Mouse (Mus musculus) layer of hippocampus, postnatal 36 days (tissue): ENCODE measurements around the gene Rnf157. TPM values are rescaled to one million over a fixed set of nuclear protein-coding genes. Genes with fewer than 3 reads are reported as not detected.
"Not testable (repeated sequence)": the region's sequence is repeated elsewhere in the genome, so short reads cannot be mapped to it uniquely, and the experiment has no call there.

Experiments used
- DNase-seq, 2 experiments: peaks; one replicate each; pipeline ENCODE4 v3.0.0; 2022
- total RNA-seq, 2 experiments: library from RNA; stranded (reverse); gene quantifications; 2 replicates each; pipeline ENCODE4 v1.2.3; 2021

Rnf157 gene
- total RNA-seq, 2 experiments from 2014 or later: 212 to 247 TPM

DNA sequence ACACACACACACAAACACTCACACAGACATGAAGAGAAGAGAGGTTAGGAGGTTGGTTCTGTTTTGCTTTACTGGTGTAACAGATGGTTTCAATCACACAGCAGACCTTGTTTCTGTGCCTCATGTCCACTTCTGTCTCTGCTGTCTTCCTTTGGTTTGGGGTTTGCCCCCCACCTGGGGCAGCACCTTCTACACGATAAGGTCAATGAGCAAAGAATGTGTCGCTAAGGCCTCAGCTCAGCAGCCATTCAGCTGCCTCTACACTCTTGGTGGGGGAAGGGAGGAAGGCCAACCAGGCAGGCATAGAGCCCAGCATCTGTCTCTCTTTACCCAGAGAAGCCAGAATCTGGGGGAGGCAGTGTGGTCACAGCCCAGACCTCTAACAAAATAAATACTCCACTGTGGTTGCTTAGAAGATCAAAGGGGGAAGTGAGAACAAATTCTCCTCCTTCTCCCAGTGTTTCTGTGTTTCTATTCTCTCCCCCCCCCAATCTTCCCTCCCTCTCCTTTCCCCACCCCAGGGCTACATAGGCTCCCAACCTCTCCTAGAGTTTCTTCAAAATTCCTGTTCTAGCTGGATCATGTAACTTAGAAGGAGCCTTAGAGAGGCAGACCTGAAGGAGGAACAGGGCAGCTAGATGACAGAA lies 5.5 kb upstream of the Rnf157 start:
- DNase-seq: no peak

- no peak for DNase-seq
Observed at GRCm38 (mm10) chr11:116417054-116417453, 4.2 kb upstream of the Rnf157 start.

GRCm38 (mm10) chr11:116416196-116416943 lies 3.5 kb upstream of the Rnf157 start:
- no peak for DNase-seq

GRCm38 (mm10) chr11:116413631-116414022 lies 795 bp upstream of the Rnf157 start:
- no peak for DNase-seq

DNA sequence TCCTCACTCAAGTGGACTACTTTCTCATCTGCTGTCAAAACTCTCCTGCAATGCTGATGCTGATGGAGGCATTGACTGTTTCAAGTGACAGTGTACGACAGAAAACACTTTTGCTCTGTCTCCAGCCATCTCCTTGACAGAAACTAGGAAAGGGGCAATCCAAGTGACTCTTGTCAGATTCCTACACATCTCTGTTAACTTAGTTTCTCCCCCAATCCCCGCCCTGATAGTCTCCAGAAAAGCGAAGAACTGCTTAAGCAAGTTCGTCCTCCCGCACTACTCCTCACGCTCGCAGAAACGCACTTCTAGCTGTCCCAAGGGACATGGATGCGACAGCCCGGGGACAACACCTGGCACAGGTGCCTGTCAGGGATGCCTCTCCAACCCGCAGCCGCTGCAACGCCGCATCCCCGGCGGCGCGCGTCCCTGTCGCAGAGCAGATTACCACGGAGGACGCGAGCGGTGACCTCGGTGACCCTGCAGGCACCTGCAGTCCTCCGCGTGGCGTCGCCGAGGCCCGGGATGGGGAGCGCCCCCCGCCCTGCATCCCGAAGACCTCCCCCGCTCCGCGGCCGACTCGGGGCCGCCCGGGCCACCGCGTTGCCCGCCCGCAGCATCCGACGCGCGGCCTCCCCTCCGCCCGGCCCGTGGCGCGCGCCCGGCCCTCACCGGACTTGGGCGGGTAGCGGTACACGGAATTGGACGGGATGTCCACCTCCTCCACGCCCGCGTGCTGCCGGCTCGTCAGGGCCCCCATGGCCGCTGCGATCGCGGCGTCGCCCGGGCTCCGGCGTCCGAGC lies 604 bp downstream of the Rnf157 start:
- DNase-seq: no peak

DNA sequence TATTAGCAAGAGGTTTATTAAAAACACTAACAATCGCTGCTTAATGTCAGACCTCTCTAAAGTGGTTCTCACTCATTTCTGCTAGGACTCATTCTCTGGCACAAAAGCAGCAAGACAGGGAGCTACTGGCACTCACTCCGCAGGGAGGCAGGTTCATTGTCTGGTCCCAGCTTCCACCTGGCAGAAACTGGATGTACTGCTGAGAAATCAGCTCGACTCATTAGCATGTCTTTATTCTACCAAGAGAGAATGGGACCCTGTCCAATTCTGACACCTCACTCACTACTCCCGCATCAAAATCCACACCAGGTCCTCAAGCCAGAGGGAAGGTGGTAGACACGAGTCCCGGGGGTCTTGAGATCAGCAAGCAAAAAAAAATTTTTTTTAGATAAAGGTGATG lies 1.2 kb downstream of the Rnf157 start:
- DNase-seq: no peak

GRCm38 (mm10) chr11:116410415-116410814 lies 2.4 kb downstream of the Rnf157 start:
- not testable (repeated sequence) for DNase-seq

DNA sequence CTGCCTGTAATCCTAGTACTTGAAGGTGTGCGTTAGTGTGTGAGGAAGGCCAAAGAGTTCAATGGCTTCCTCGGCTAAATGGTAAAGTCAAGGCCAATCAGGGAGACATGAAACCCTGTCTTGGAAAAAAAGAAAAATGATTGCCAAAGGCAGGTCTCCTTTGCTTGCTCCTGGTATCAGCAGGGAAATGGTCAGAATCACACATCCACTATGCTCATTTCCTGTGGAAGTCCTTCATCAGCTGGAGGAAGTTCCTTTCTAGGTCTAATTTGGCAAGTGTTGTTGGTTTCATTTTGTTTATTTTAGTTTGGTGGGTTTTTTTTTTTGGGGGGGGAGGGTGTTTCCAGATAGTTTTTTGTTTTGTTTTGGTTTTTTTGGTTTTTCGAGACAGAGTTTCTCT lies 3.8 kb downstream of the Rnf157 start:
- no peak for DNase-seq

- DNase-seq: no peak
Observed at GRCm38 (mm10) chr11:116406231-116406728, 6.6 kb downstream of the Rnf157 start.

DNA sequence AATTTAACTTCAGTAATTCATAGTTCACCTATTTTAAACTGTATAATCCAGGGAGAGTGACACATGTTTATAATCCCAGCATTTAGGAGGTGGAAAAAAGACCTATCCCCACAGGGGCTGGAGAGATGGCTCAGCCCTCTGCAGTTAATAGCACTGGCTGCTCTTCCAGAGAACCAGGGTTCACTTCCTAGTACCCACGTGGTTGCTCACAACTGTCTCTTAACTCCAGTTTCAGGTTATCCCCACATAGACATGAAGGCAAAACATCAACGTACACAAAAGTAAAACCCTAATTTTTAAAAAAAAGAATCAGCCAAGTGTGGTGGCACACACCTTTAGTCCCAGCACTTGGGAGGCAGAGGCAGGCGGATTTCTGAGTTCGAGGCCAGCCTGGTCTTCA lies 7.2 kb downstream of the Rnf157 start:
- no peak for DNase-seq

- DNase-seq: no peak
Observed at GRCm38 (mm10) chr11:116400560-116400959, 12.3 kb downstream of the Rnf157 start.

DNA sequence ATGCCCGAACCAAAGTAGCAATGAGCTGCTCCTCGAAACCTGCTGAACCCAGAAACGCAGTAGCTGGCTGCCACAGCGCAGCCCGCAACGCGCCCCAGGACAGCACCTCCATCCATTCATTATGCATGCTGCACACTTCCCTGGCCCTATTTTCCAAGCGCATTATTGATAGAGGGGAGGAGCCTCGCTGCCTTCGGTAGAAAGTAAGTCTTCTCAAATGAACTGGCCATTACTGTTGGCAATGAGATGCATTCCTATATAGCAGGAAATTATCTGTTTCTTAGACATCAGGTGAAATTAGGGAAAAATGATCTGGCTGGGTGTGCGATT lies 14.5 kb downstream of the Rnf157 start:
- DNase-seq: no peak

GRCm38 (mm10) chr11:116397517-116398347 lies 15.1 kb downstream of the Rnf157 start:
- no peak for DNase-seq

GRCm38 (mm10) chr11:116396934-116397330 lies 15.9 kb downstream of the Rnf157 start:
- no peak for DNase-seq

- DNase-seq: no peak
Observed at GRCm38 (mm10) chr11:116396276-116396933, 16.4 kb downstream of the Rnf157 start.

GRCm38 (mm10) chr11:116394769-116395168 lies 18.1 kb downstream of the Rnf157 start:
- no peak for DNase-seq

DNA sequence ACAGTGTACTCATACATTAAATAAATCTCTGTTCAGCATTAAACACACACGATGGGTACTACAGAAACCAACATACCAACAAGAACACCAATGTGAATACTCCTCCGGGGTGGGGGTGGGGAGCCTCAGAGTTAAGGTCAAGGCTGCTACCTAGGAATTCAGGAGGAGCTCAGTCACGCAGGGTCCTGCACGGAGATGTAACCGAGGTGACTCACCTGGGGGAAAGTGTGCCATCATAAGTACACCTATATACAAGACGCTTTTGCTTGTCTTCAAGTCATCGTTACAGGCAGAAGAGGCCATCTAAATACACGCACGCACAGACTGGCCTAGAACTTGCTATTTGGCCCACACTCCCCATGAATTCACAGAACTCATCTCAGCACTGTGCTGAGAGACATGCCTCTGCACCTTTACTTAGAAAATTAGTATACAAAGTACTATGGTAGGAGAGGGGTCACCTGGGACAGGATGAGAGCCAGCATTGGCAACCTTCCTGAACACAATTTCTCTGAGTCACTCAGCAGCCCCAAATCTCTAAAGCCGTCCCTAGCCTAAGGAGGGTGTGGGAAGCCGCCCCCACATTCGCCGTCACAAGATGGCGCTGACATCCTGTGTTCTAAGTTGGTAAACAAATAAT lies 23.9 kb downstream of the Rnf157 start:
- no peak for DNase-seq

- DNase-seq: no peak
Observed at GRCm38 (mm10) chr11:116387086-116388071, 25.5 kb downstream of the Rnf157 start.

DNA sequence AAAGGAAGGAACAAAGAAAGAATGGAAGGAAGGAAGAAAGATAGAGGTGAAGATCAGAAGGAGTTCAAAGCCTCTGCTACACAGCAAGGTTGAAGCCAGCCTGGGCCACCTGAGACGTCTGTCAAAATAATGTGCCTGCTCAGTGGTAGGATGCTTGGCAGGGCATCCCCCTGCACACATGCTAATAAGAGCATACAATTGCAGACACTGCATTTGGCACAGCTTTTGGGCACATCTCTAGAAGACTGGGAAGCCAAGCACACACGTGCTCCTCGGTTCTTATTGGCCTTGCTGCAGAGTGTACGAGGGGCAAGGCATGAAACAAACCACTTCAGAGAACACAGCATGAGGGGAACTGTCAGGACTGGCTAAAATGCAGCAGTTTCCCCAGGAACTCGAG lies 26.8 kb downstream of the Rnf157 start:
- DNase-seq: no peak

DNA sequence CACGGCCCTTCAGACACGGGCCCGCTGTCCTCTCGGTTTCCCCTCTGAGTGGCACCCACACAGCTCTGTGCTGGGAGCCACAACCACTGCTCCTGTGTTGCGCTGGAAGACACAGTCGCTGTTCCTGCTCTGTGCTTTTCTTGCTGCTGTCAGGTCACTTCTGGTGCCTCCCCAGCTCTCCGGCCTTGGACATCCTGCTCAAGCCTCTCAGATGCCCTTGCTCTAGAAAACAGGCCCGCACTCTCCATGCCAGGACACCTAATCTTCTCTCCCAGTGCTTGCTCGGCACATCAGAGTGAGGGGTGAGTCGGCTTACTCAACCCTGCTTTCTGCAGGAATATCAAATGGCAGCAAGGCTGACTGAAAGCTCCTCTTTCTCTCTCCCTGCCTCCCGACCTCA lies 28.7 kb downstream of the Rnf157 start:
- DNase-seq: no peak
